Mouse (Mus musculus) embryonic facial prominence, embryonic 11.5 days (tissue): ENCODE data around the gene Hps4. TPM values are rescaled to one million over a fixed set of nuclear protein-coding genes. Genes with fewer than 3 reads are reported as not detected.

Source experiments
- ATAC-seq: fragments of 200-750 bp; cut with Nextera tagmentation; replicated peaks from 2 replicates; pipeline ENCODE4 v1.8.0; 2017; ENCODE audit warnings: low read depth; ENCODE audit not compliant: insufficient number of reproducible peaks, low FRiP score, low TSS enrichment
- DNase-seq: peaks from one replicate; pipeline ENCODE4 v3.0.0-alpha.2; 2015; ENCODE audit warnings: low spot score
- H3K27ac ChIP-seq: fragments of 300-500 bp; sonication (generic); replicated peaks from 2 replicates; pipeline ENCODE4 v1.5.1; 2014; ENCODE audit warnings: mild to moderate bottlenecking, low read depth, low read length, control low read depth
- H3K27me3 ChIP-seq: fragments of 300-500 bp; sonication (generic); 2 replicates; pipeline ENCODE4 v1.6.1; 2014; ENCODE audit warnings: mild to moderate bottlenecking, low read length, moderate library complexity, mixed read lengths; ENCODE audit not compliant: control insufficient read depth, insufficient read depth
- H3K36me3 ChIP-seq: fragments of 300-500 bp; sonication (generic); replicated peaks from 2 replicates; pipeline ENCODE4 v1.6.1; 2014; ENCODE audit warnings: low read depth, mild to moderate bottlenecking, low read length, moderate library complexity, mixed read lengths; ENCODE audit not compliant: control insufficient read depth, insufficient read depth
- H3K4me1 ChIP-seq: fragments of 300-500 bp; sonication (generic); 2 replicates; pipeline ENCODE4 v1.6.1; 2014; ENCODE audit warnings: low read length, mixed read lengths; ENCODE audit not compliant: control insufficient read depth, insufficient read depth
- H3K4me2 ChIP-seq: fragments of 300-500 bp; sonication (generic); 2 replicates; pipeline ENCODE4 v1.6.1; 2014; ENCODE audit warnings: low read depth, mild to moderate bottlenecking, control low read depth, low read length, moderate library complexity
- H3K4me3 ChIP-seq: fragments of 300-500 bp; sonication (generic); 2 replicates; pipeline ENCODE4 v1.5.1; 2014; ENCODE audit warnings: low read depth, low read length, control low read depth
- H3K9ac ChIP-seq: fragments of 300-500 bp; sonication (generic); replicated peaks from 2 replicates; pipeline ENCODE4 v1.6.1; 2014; ENCODE audit warnings: mild to moderate bottlenecking, control low read depth, low read length
- H3K9me3 ChIP-seq: fragments of 300-500 bp; sonication (generic); replicated peaks from 2 replicates; pipeline ENCODE4 v1.6.1; 2016; ENCODE audit warnings: mild to moderate bottlenecking, low read length, inconsistent platforms, mixed read lengths; ENCODE audit not compliant: control insufficient read depth
- WGBS: fragments of 180-500 bp; shearing (Covaris S2); extraction: QIAGEN DNeasy Blood & Tissue Kit; methylation state at CpG from one replicate; pipeline ENCODE4 v1.1.7; 2014; 5-methylcytosine and 5-hydroxymethylcytosine counted together
- polyA plus RNA-seq: library from polyadenylated mRNA; unstranded; fragments of >200 nt; fragmentation: Nextera tagmentation; extraction: Ambion mirVana; gene quantifications from 2 replicates; pipeline ENCODE4 v1.2.1, GENCODE M21; 2014

The Hps4 gene
- polyA plus RNA-seq, 1 experiment from 2014 or later: 28.6 TPM

GRCm38 (mm10) chr5:112298226-112298988, 44.5 kb upstream of the Hps4 start:
- DNase-seq: no peak
- ATAC-seq: no peak
- Histone ChIP-seq H3K27ac (no peak overlapping the region), H3K36me3 (no peaks in the 10 kb centered on the region), H3K4me3 (no peak overlapping the region), H3K27me3 (no peaks in the 10 kb centered on the region), H3K9ac (no peak overlapping the region), H3K4me2 (no peak overlapping the region), H3K4me1 (no peaks in the 10 kb centered on the region), H3K9me3 (no peaks in the 10 kb centered on the region)
- WGBS: 88% methylated on average over 12 of the region's 12 CpGs

- Histone ChIP-seq H3K9ac (no peak overlapping the region), H3K27ac (no peak overlapping the region), H3K36me3 (no peaks in the 10 kb centered on the region), H3K4me1 (no peaks in the 10 kb centered on the region), H3K9me3 (no peaks in the 10 kb centered on the region), H3K4me3 (no peak overlapping the region), H3K27me3 (no peaks in the 10 kb centered on the region), H3K4me2 (no peak overlapping the region)
- DNase-seq (no peak), ATAC-seq (no peak)
- 84% methylated on average over 4 of the region's 4 CpGs for WGBS
Measured at GRCm38 (mm10) chr5:112299399-112299798, 43.5 kb upstream of the Hps4 start.

GRCm38 (mm10) chr5:112300112-112300511, 42.8 kb upstream of the Hps4 start:
- Histone ChIP-seq H3K4me2 (no peak overlapping the region), H3K9ac (no peak overlapping the region), H3K4me3 (no peak overlapping the region), H3K36me3 (no peaks in the 10 kb centered on the region), H3K9me3 (no peaks in the 10 kb centered on the region), H3K27me3 (no peaks in the 10 kb centered on the region), H3K27ac (no peak overlapping the region), H3K4me1 (no peaks in the 10 kb centered on the region)
- no peak for DNase-seq
- ATAC-seq: no peak
- WGBS: 85% methylated on average over 2 of the region's 2 CpGs

GRCm38 (mm10) chr5:112300721-112301308, 42.1 kb upstream of the Hps4 start:
- Histone ChIP-seq H3K9me3 (no peaks in the 10 kb centered on the region), H3K27ac (no peak overlapping the region), H3K4me2 (no peak overlapping the region), H3K36me3 (no peaks in the 10 kb centered on the region), H3K4me3 (no peak overlapping the region), H3K27me3 (no peaks in the 10 kb centered on the region), H3K4me1 (no peaks in the 10 kb centered on the region), H3K9ac (no peak overlapping the region)
- no peak for ATAC-seq
- no peak for DNase-seq
- 88% methylated on average over 6 of the region's 6 CpGs for WGBS

GRCm38 (mm10) chr5:112301694-112302093, 41.2 kb upstream of the Hps4 start:
- H3K27me3 ChIP-seq: no peaks in the 10 kb centered on the region
- no peak overlapping the region for H3K27ac ChIP-seq
- no peak overlapping the region for H3K9ac ChIP-seq
- H3K9me3 ChIP-seq: no peaks in the 10 kb centered on the region
- no peaks in the 10 kb centered on the region for H3K36me3 ChIP-seq
- WGBS: 74% methylated on average over 4 of the region's 4 CpGs
- no peaks in the 10 kb centered on the region for H3K4me1 ChIP-seq
- ATAC-seq (no peak), DNase-seq (no peak)
- no peak overlapping the region for H3K4me3 ChIP-seq
- no peak overlapping the region for H3K4me2 ChIP-seq

- H3K36me3 ChIP-seq: no peaks in the 10 kb centered on the region
- WGBS: 86% methylated on average over 5 of the region's 5 CpGs
- DNase-seq (no peak), ATAC-seq (no peak)
- H3K4me2 ChIP-seq: no peak overlapping the region
- H3K27ac ChIP-seq: no peak overlapping the region
- no peaks in the 10 kb centered on the region for H3K27me3 ChIP-seq
- H3K9ac ChIP-seq: no peak overlapping the region
- H3K4me1 ChIP-seq: no peaks in the 10 kb centered on the region
- no peaks in the 10 kb centered on the region for H3K9me3 ChIP-seq
- no peak overlapping the region for H3K4me3 ChIP-seq
Measured at GRCm38 (mm10) chr5:112302310-112302709, 40.6 kb upstream of the Hps4 start.

- 69% methylated on average over 5 of the region's 5 CpGs for WGBS
- H3K4me2 ChIP-seq: no peak overlapping the region
- H3K4me1 ChIP-seq: no peaks in the 10 kb centered on the region
- peaks cover 2% of the 10 kb centered on the region; the same call in 1 of the 2 replicates for H3K36me3 ChIP-seq
- DNase-seq (no peak), ATAC-seq (no peak)
- no peak overlapping the region for H3K27ac ChIP-seq
- no peaks in the 10 kb centered on the region for H3K9me3 ChIP-seq
- H3K9ac ChIP-seq: no peak overlapping the region
- no peak overlapping the region for H3K4me3 ChIP-seq
- H3K27me3 ChIP-seq: no peaks in the 10 kb centered on the region
Measured at GRCm38 (mm10) chr5:112305842-112306241, 37.0 kb upstream of the Hps4 start.

GRCm38 (mm10) chr5:112313222-112313885, 29.5 kb upstream of the Hps4 start:
- Histone ChIP-seq H3K27me3 (no peaks in the 10 kb centered on the region), H3K9me3 (no peaks in the 10 kb centered on the region), H3K4me2 (no peak overlapping the region), H3K27ac (no peak overlapping the region), H3K36me3 (peaks cover 2% of the 10 kb centered on the region; the same call in 1 of the 2 replicates), H3K4me3 (no peak overlapping the region), H3K9ac (no peak overlapping the region), H3K4me1 (no peaks in the 10 kb centered on the region)
- DNase-seq (no peak), ATAC-seq (no peak)
- 76% methylated on average over 11 of the region's 11 CpGs for WGBS
